ENCODE assay signal across 7 mouse cellular contexts in the genomic region with DNA sequence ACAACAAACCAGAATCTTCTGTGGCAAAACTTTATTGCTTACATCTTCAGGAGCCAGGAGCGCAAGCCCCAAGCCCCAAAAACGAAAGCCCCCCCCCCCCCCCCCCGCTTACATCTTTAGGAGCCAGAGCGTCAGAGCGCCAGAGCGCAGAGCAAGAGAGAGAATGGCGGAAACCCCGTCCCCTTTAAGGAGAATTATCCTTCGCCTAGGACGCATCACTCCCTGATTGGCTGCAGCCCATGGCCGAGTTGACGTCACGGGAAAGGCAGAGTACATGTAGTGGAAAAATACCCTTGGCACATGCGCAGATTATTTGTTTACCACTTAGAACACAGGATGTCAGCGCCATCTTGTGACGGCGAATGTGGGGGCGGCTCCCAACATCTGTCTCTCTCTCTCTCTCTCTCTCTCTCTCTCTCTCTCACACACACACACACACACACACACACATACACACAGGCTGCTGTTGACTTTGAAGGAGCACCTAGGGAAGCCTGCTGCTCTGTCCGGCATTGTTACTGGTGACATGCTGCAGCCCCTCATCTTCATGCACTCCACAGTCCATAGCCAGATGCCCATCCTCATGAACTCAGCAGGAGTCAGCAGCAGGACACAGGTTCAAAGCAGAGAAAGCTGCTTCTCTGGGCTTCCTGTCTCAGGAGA. TPM values are rescaled to one million over a fixed set of nuclear protein-coding genes. Genes with fewer than 3 reads are reported as not detected.
A peak's percentile ranks its signal among the peaks of the same experiment; 100 is the strongest.
DNase-seq lines count a peak whose midpoint lies in the region; ATAC-seq and TF ChIP-seq lines count a peak whose summit lies in the region.
"Not testable (repeated sequence)": the region's sequence is repeated elsewhere in the genome, so short reads cannot be mapped to it uniquely, and the experiment has no call there.

No protein-coding gene starts in this region.

- H3K4me3 ChIP-seq in bone marrow macrophage, adult 2 months (ENCODE audit: insufficient read depth, low read length) = peak overlapping the region; percentile 64
- H3K4me3 ChIP-seq in forebrain, embryonic 12.5 days (replicated peaks) = peak overlapping the region; percentile 9; the same call in 1 of the 2 replicates
- H3K4me3 ChIP-seq in heart, embryonic 16.5 days (ENCODE audit: low read length) = peak overlapping the region; percentile 40
- H3K4me3 ChIP-seq in kidney, adult 2 months (ENCODE audit: insufficient read depth, low read depth, low read length) = peak overlapping the region; percentile 71
- H3K4me3 ChIP-seq in liver, embryonic 13.5 days (replicated peaks) = peak overlapping the region; percentile 37; the same call in 1 of the 2 replicates
- H3K4me3 ChIP-seq in midbrain, embryonic 12.5 days = peak overlapping the region; percentile 15; the same call in 1 of the 2 replicates
- H3K4me3 ChIP-seq in olfactory bulb, adult 2 months (ENCODE audit: insufficient read depth, low read depth, low read length) = peak overlapping the region; percentile 45

- H3K4me2 ChIP-seq in forebrain, embryonic 12.5 days = peak overlapping the region; percentile 10; the same call in 1 of the 2 replicates
- H3K4me2 ChIP-seq in heart, embryonic 16.5 days (ENCODE audit: low read depth, low read length) = peak overlapping the region; percentile 55
- peak overlapping the region; percentile 41 for H3K4me2 ChIP-seq in liver, embryonic 13.5 days
- H3K4me2 ChIP-seq in midbrain, embryonic 12.5 days (replicated peaks) = peak overlapping the region; percentile 27

- TF ChIP-seq POLR2A in bone marrow macrophage, adult 2 months (IDR thresholded peaks at IDR 0.05; ENCODE audit: borderline replicate concordance, low read depth, low read length); kidney, adult 2 months (IDR thresholded peaks at IDR 0.05; ENCODE audit: low read depth, low read length); olfactory bulb, adult 2 months (IDR thresholded peaks at IDR 0.05; ENCODE audit: insufficient read depth, low read depth, low read length): not testable (repeated sequence)

- not testable (repeated sequence) for H3K9ac ChIP-seq in forebrain, embryonic 12.5 days; liver, embryonic 13.5 days; midbrain, embryonic 12.5 days (replicated peaks)
- H3K9ac ChIP-seq in heart, embryonic 16.5 days (ENCODE audit: low read length) = peak overlapping the region; percentile 42; the same call in 1 of the 2 replicates

- peaks cover 15% of the 10 kb centered on the region for H3K4me1 ChIP-seq in bone marrow macrophage, adult 2 months (ENCODE audit: control insufficient read depth, insufficient read depth, low read length)
- H3K4me1 ChIP-seq in forebrain, embryonic 12.5 days; heart, embryonic 16.5 days (ENCODE audit: control insufficient read depth, insufficient read depth, low read length); kidney, adult 2 months (ENCODE audit: control insufficient read depth, insufficient read depth, low read length); liver, embryonic 13.5 days (replicated peaks); midbrain, embryonic 12.5 days: not testable (repeated sequence)
- H3K4me1 ChIP-seq in olfactory bulb, adult 2 months (ENCODE audit: control insufficient read depth, insufficient read depth, low read length) = peaks cover 13% of the 10 kb centered on the region

- not testable (repeated sequence) for TF ChIP-seq CTCF in bone marrow macrophage, adult 2 months (IDR thresholded peaks at IDR 0.05; ENCODE audit: low read depth, low read length); kidney, adult 2 months (conservative IDR thresholded peaks at IDR 0.05; ENCODE audit: insufficient read depth, insufficient read length, low read depth, low read length); olfactory bulb, adult 2 months (IDR thresholded peaks at IDR 0.05; ENCODE audit: insufficient read depth, low read depth, low read length)

- H3K9me3 ChIP-seq in forebrain, embryonic 12.5 days; heart, embryonic 16.5 days (replicated peaks; ENCODE audit: control insufficient read depth, low read length); liver, embryonic 13.5 days (replicated peaks); midbrain, embryonic 12.5 days: not testable (repeated sequence)

- 69% methylated on average over 16 of the region's 19 CpGs for WGBS in forebrain, embryonic 12.5 days
- 85% methylated on average over 8 of the region's 19 CpGs for WGBS in heart, embryonic 16.5 days
- WGBS in kidney, adult 2 months = 66% methylated on average over 16 of the region's 19 CpGs
- 76% methylated on average over 11 of the region's 19 CpGs for WGBS in liver, embryonic 13.5 days (ENCODE audit: insufficient replicate concordance)
- 59% methylated on average over 14 of the region's 19 CpGs for WGBS in midbrain, embryonic 12.5 days
- WGBS in olfactory bulb, adult 2 months = 62% methylated on average over 16 of the region's 19 CpGs

- peaks cover 88% of the 10 kb centered on the region for H3K36me3 ChIP-seq in forebrain, embryonic 12.5 days (replicated peaks)
- peaks cover 66% of the 10 kb centered on the region for H3K36me3 ChIP-seq in heart, embryonic 16.5 days (ENCODE audit: control insufficient read depth, insufficient read depth)
- H3K36me3 ChIP-seq in kidney, adult 2 months (ENCODE audit: control insufficient read depth, insufficient read depth, low read length) = not testable (repeated sequence)
- peaks cover 92% of the 10 kb centered on the region for H3K36me3 ChIP-seq in liver, embryonic 13.5 days
- peaks cover 85% of the 10 kb centered on the region for H3K36me3 ChIP-seq in midbrain, embryonic 12.5 days

- 0 out of 2 replicates have a peak, but pooled peaks have one; percentile 36 for ATAC-seq in forebrain, embryonic 12.5 days (ENCODE audit: low FRiP score)
- ATAC-seq in heart, embryonic 16.5 days (replicated peaks; ENCODE audit: extremely low read depth, insufficient read depth, low FRiP score) = peak; percentile 57; the same call in 1 of the 2 replicates
- peak; percentile 38; the same call in 1 of the 2 replicates for ATAC-seq in liver, embryonic 13.5 days (ENCODE audit: low read depth)
- ATAC-seq in midbrain, embryonic 12.5 days (ENCODE audit: low FRiP score, low read depth) = not testable (repeated sequence)

- not testable (repeated sequence) for H3K27me3 ChIP-seq in forebrain, embryonic 12.5 days; heart, embryonic 16.5 days (ENCODE audit: control insufficient read depth, insufficient read depth, low read length); kidney, adult 2 months (replicated peaks; ENCODE audit: control insufficient read depth, insufficient read depth, low read length); liver, embryonic 13.5 days; midbrain, embryonic 12.5 days

- peak overlapping the region; percentile 72 for H3K27ac ChIP-seq in bone marrow macrophage, adult 2 months (ENCODE audit: insufficient read depth, low read depth, low read length)
- 0 out of 2 replicates have a peak overlapping the region, but pooled peaks have one; percentile 32 for H3K27ac ChIP-seq in forebrain, embryonic 12.5 days
- peak overlapping the region; percentile 65 for H3K27ac ChIP-seq in heart, embryonic 16.5 days (ENCODE audit: low read length)
- H3K27ac ChIP-seq in kidney, adult 2 months (ENCODE audit: insufficient read depth, low read depth, low read length) = peak overlapping the region; percentile 98
- H3K27ac ChIP-seq in liver, embryonic 13.5 days = peak overlapping the region; percentile 77
- peak overlapping the region; percentile 39; the same call in 1 of the 2 replicates for H3K27ac ChIP-seq in midbrain, embryonic 12.5 days (replicated peaks)
- peak overlapping the region; percentile 96 for H3K27ac ChIP-seq in olfactory bulb, adult 2 months (ENCODE audit: insufficient read depth, low read depth, low read length)

- not testable (repeated sequence) for DNase-seq in kidney, adult 2 months; liver, embryonic 13.5 days

RNA-seq across cellular contexts. Expression of a gene that starts 55.1 kb away (rescaled TPM):
- 233 and 235 TPM in 2 replicates for polyA plus RNA-seq in bone marrow macrophage, adult 2 months (2012; ENCODE audit: insufficient read depth, insufficient read length, missing spikeins)
- 103 and 109 TPM in 2 replicates for polyA plus RNA-seq in forebrain, embryonic 12.5 days (2016; fragmentation: Nextera tagmentation; extraction: Ambion mirVana)
- polyA plus RNA-seq in heart, embryonic 16.5 days (2015; fragmentation: Nextera tagmentation; extraction: Ambion mirVana) = 85.0 and 86.3 TPM in 2 replicates
- polyA plus RNA-seq in kidney, adult 2 months (2012; rRNA removed) = 41.0 and 48.6 TPM in 2 replicates
- polyA plus RNA-seq in liver, embryonic 13.5 days (2015; fragmentation: Nextera tagmentation; extraction: Ambion mirVana) = 19.7 and 21.4 TPM in 2 replicates
- polyA plus RNA-seq in midbrain, embryonic 12.5 days (2016; fragmentation: Nextera tagmentation; extraction: Ambion mirVana) = 124 TPM in 2 replicates
- polyA plus RNA-seq in olfactory bulb, adult 2 months (2012; ENCODE audit: insufficient read depth, insufficient read length, low replicate concordance, missing spikeins) = not detected in 2 replicates

Comparison
In these comparisons a context has a peak if more than half of its experiments do, and no peak if none do; other contexts are left out.
1. H3K27ac ChIP-seq: peak in every context shown above with its lines; median percentile 98 in kidney, adult 2 months; 96 in olfactory bulb, adult 2 months; 77 in liver, embryonic 13.5 days; 72 in bone marrow macrophage, adult 2 months; 65 in heart, embryonic 16.5 days; 39 in midbrain, embryonic 12.5 days; 32 in forebrain, embryonic 12.5 days.
2. H3K4me3 ChIP-seq: peak in every context shown above with its lines; median percentile 71 in kidney, adult 2 months; 64 in bone marrow macrophage, adult 2 months; 45 in olfactory bulb, adult 2 months; 40 in heart, embryonic 16.5 days; 37 in liver, embryonic 13.5 days; 15 in midbrain, embryonic 12.5 days; 9 in forebrain, embryonic 12.5 days.